Mouse (Mus musculus): ENCODE results near the gene Jph4.

DNA sequence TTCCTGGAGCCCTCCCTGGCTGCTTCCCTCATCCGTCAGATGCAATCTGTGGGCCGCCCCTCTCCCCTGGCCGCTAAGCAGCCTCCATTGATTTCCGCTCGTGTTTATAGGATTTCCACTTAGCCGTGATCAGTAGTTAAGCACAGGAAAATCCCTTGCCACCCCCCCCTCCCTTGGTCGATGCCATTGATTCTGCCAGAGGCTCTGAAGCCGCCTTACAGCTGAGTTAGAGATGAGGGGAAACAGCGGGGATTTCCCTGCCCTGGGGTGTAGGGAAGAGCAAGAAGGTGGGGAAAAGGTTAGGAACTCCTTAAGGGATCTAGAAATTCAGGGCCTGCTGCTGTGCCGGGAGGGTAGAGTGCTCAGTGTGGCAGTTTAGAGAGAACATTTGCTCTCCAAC, 19.1 kb downstream of the Jph4 start:
- TF ChIP-seq CTCF (IDR thresholded peaks at IDR 0.05; ENCODE audit: low read depth, low read length) (no peak), GATA2 (IDR thresholded peaks at IDR 0.05; ENCODE audit: borderline replicate concordance, low read depth, low read length) (no peak)

Data from G1E (cell line).